Mouse (Mus musculus): ENCODE measurements at regions not wholly inside any gene's neighbourhood (a gene's known extent, or its start where the extent isn't known, plus 50 kb on each side); places are given as distances from the start of the nearest gene placed in this dataset.

GRCm38 (mm10) chr6:52433234-52433633, 119.9 kb downstream of the Evx1 start:
- DNase-seq: no peak

GRCm38 (mm10) chr6:52434771-52435170, 121.5 kb downstream of the Evx1 start:
- no peak for DNase-seq

- DNase-seq: no peak
Observed at GRCm38 (mm10) chr6:52435358-52435757, 122.1 kb downstream of the Evx1 start.

- DNase-seq: no peak
Observed at GRCm38 (mm10) chr6:52438366-52438765, 125.1 kb downstream of the Evx1 start.

GRCm38 (mm10) chr6:52439204-52439603, 125.9 kb downstream of the Evx1 start:
- DNase-seq: no peak

GRCm38 (mm10) chr6:52440160-52440559, 126.9 kb downstream of the Evx1 start:
- DNase-seq: no peak

- no peak for DNase-seq
Observed at GRCm38 (mm10) chr6:52443112-52443984, 130.1 kb downstream of the Evx1 start.

- no peak for DNase-seq
Observed at GRCm38 (mm10) chr6:52458828-52459227, 145.5 kb downstream of the Evx1 start.

- no peak for DNase-seq
Observed at GRCm38 (mm10) chr6:52461186-52461585, 147.9 kb downstream of the Evx1 start.

- DNase-seq: no peak
Observed at GRCm38 (mm10) chr6:52463369-52463768, 150.1 kb downstream of the Evx1 start.

GRCm38 (mm10) chr6:52464571-52464970, 151.3 kb downstream of the Evx1 start:
- DNase-seq: no peak

- no peak for DNase-seq
Observed at GRCm38 (mm10) chr6:52465834-52466525, 152.7 kb downstream of the Evx1 start.

- DNase-seq: no peak
Observed at GRCm38 (mm10) chr6:52470831-52471230, 157.5 kb downstream of the Evx1 start.

GRCm38 (mm10) chr6:52471384-52471957, 158.2 kb downstream of the Evx1 start:
- DNase-seq: no peak

- DNase-seq: no peak
Observed at GRCm38 (mm10) chr6:52472008-52472407, 158.7 kb downstream of the Evx1 start.

- no peak for DNase-seq
Observed at GRCm38 (mm10) chr6:52473042-52473589, 159.8 kb downstream of the Evx1 start.

- no peak for DNase-seq
Observed at GRCm38 (mm10) chr6:52473924-52474323, 160.6 kb downstream of the Evx1 start.

GRCm38 (mm10) chr6:52475676-52476075, 162.4 kb downstream of the Evx1 start:
- DNase-seq: no peak

GRCm38 (mm10) chr6:52476907-52477306, 163.3 kb downstream of the Hibadh start:
- no peak for DNase-seq

- peak; percentile 8 for DNase-seq
Observed at GRCm38 (mm10) chr6:52477380-52477779, 162.8 kb downstream of the Hibadh start.

GRCm38 (mm10) chr6:52478624-52479023, 161.6 kb downstream of the Hibadh start:
- DNase-seq: no peak

GRCm38 (mm10) chr6:52479200-52479599, 161.0 kb downstream of the Hibadh start:
- DNase-seq: peak; percentile 69

GRCm38 (mm10) chr6:52481975-52482374, 158.2 kb downstream of the Hibadh start:
- DNase-seq: no peak
